7 mouse cellular contexts compared by ENCODE assay signal in the genomic region with DNA sequence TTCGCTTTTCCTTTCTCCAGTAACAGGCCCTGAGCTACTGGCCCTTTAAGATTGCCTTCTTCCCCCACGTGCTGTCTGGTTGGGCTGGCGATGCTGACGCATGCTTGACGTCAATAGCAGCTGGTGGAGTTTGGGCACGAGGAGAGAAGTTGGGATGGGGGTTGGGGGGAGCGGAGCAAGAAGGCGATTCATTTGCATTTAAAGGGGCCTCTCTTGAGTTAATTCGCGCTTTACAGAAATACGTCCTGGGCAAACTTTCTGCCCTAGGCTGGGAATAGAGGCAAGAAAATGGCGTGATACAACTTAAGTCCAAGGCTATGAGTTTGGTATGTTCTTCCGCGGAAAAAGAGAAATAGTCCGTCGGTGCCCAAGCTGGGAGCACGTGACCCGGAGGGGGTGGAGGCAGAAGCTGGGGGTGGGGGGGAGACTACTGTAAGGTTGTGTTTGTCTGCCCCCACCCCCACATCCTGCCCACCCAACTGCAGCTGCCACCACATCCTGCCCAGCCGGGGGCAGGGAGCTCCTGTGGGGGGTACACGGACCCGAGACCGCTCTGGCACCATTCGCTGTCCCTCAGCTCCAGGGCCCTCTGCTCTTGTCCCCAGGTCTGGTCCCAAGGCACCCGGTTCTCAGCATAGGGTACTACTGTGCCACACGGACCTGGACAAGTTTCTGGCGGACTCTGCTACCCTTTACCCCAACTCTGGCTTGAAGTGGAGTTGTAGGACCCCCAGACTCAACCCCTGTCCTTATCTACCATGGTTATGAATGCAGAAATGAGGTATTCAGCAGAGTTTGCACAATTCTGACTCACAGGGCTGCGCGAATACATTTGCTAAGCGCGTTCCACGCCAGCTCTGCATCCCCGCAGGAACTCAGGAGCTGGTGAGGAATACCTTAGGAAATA. TPM values are rescaled to one million over a fixed set of nuclear protein-coding genes. Genes with fewer than 3 reads are reported as not detected.
DNase-seq lines count a peak whose midpoint lies in the region; ATAC-seq lines count a peak whose summit lies in the region.

No protein-coding gene starts in this region.

- peak overlapping the region; percentile 69 for H3K4me3 ChIP-seq in intestine, embryonic 16.5 days (ENCODE audit: low read length)
- H3K4me3 ChIP-seq in midbrain, embryonic 11.5 days (ENCODE audit: low read depth, low read length), result peak overlapping the region; percentile 48

- peak overlapping the region; percentile 97 for H3K4me2 ChIP-seq in intestine, embryonic 16.5 days (ENCODE audit: low read depth, low read length)
- peak overlapping the region; percentile 96 for H3K4me2 ChIP-seq in midbrain, embryonic 11.5 days

- under 1% methylated on average over 32 of the region's 32 CpGs for whole genome bisulfite sequencing in intestine, embryonic 16.5 days
- WGBS in midbrain, embryonic 11.5 days, result under 1% methylated on average over 31 of the region's 32 CpGs

- H3K36me3 ChIP-seq in intestine, embryonic 16.5 days (ENCODE audit: control insufficient read depth, insufficient read depth, low read length), result no peaks in the 10 kb centered on the region
- H3K36me3 ChIP-seq in midbrain, embryonic 11.5 days (ENCODE audit: control insufficient read depth, insufficient read depth, low read length), result no peaks in the 10 kb centered on the region

- peak overlapping the region; percentile 85 for H3K9ac ChIP-seq in intestine, embryonic 16.5 days (ENCODE audit: low read depth, low read length)
- H3K9ac ChIP-seq in midbrain, embryonic 11.5 days (ENCODE audit: low read length), result peak overlapping the region; percentile 63

- H3K9me3 ChIP-seq in intestine, embryonic 16.5 days (ENCODE audit: control insufficient read depth, low read length), result no peaks in the 10 kb centered on the region
- no peaks in the 10 kb centered on the region for H3K9me3 ChIP-seq in midbrain, embryonic 11.5 days (ENCODE audit: control insufficient read depth, low read length)

- intact Hi-C loops in left cerebral cortex, postnatal 36 days (cut with DNase I), result loop anchor here (5.0 kb wide), 1 partner anchor 51 kb away; no protein-coding TSS in a partner anchor

- H3K27me3 ChIP-seq in intestine, embryonic 16.5 days (replicated peaks; ENCODE audit: control insufficient read depth, insufficient read depth, low read length), result no peaks in the 10 kb centered on the region
- H3K27me3 ChIP-seq in midbrain, embryonic 11.5 days (ENCODE audit: control insufficient read depth, insufficient read depth, low read length), result peaks cover 24% of the 10 kb centered on the region

- peak; percentile 54 for ATAC-seq in intestine, embryonic 16.5 days
- ATAC-seq in midbrain, embryonic 11.5 days (ENCODE audit: low FRiP score), result peak; percentile 79

- H3K4me1 ChIP-seq in intestine, embryonic 16.5 days (ENCODE audit: control insufficient read depth, insufficient read depth, low read length), result peaks cover 45% of the 10 kb centered on the region
- peaks cover 20% of the 10 kb centered on the region for H3K4me1 ChIP-seq in midbrain, embryonic 11.5 days (ENCODE audit: control insufficient read depth, insufficient read depth, low read length)

- peak; percentile 84 to 89 for DNase-seq in adrenal gland, adult 18-20 months (ENCODE audit: low spot score in 2 of 2)
- peak; percentile 94 for DNase-seq in embryo, embryonic 11.5 days (ENCODE audit: low read depth, low spot score)
- peak; percentile 61 to 88 for DNase-seq in gastrocnemius, postnatal 4 days (ENCODE audit: low spot score in 2 of 2)
- peak; percentile 95 to 97 for DNase-seq in left cerebral cortex, postnatal 36 days (ENCODE audit: low spot score in 2 of 2)
- peak; percentile 97 for DNase-seq in midbrain, embryonic 11.5 days (ENCODE audit: low spot score, missing footprints)
- DNase-seq in skeletal muscle tissue, adult 2 months (ENCODE audit: low read depth, low spot score), result peak; percentile 98

- H3K27ac ChIP-seq in intestine, embryonic 16.5 days (ENCODE audit: low read length), result peak overlapping the region; percentile 100
- H3K27ac ChIP-seq in midbrain, embryonic 11.5 days (ENCODE audit: low read depth, low read length), result peak overlapping the region; percentile 26; the same call in 1 of the 2 replicates

RNA-seq across cellular contexts. Expression of a gene that starts 3.6 kb away (rescaled TPM):
- total RNA-seq in adrenal gland, adult 18-20 months (2021), result 10 to 100 TPM; 83.3 to 90.7 TPM
- total RNA-seq in gastrocnemius, postnatal 4 days (2021), result 100 to 1,000 TPM; 160 to 174 TPM
- polyA plus RNA-seq in intestine, embryonic 16.5 days (2015; fragmentation: Nextera tagmentation; extraction: Ambion mirVana), result 13.7 and 23.2 TPM in 2 replicates
- total RNA-seq in left cerebral cortex, postnatal 36 days (2021), result 100 to 1,000 TPM; 203 to 231 TPM
- 9.0 and 10.9 TPM in 2 replicates for polyA plus RNA-seq in midbrain, embryonic 11.5 days (2014; fragmentation: Nextera tagmentation; extraction: Ambion mirVana)

RNA-seq across cellular contexts. Expression of a gene that starts 56.8 kb away (rescaled TPM):
- total RNA-seq in adrenal gland, adult 18-20 months (2021), result under 1 TPM; 0.64 to 0.80 TPM
- 10 to 100 TPM; 14.8 to 16.8 TPM for total RNA-seq in gastrocnemius, postnatal 4 days (2021)
- polyA plus RNA-seq in intestine, embryonic 16.5 days (2015; fragmentation: Nextera tagmentation; extraction: Ambion mirVana), result 14.3 and 14.5 TPM in 2 replicates
- total RNA-seq in left cerebral cortex, postnatal 36 days (2021), result 1 to 10 TPM in 1 of 2 experiments, under 1 TPM in 1; 0.23 to 1.1 TPM
- 15.0 and 16.5 TPM in 2 replicates for polyA plus RNA-seq in midbrain, embryonic 11.5 days (2014; fragmentation: Nextera tagmentation; extraction: Ambion mirVana)

Comparison
In these comparisons a context has a peak if more than half of its experiments do, and no peak if none do; other contexts are left out.
1. Peak in every context shown above with its lines: DNase-seq, ATAC-seq, H3K4me3 ChIP-seq and H3K27ac ChIP-seq.
2. RNA of a gene that starts 56.8 kb away (total RNA-seq): 14.8 to 16.8 TPM in gastrocnemius, postnatal 4 days; 0.23 to 1.1 TPM in left cerebral cortex, postnatal 36 days and 0.64 to 0.80 TPM in adrenal gland, adult 18-20 months; every median in the first group is over 4 times any median in the second.